Mouse (Mus musculus) ES-E14 (cell line): ENCODE measurements around the gene Shisa9. TPM values are rescaled to one million over a fixed set of nuclear protein-coding genes. Genes with fewer than 3 reads are reported as not detected.

Source experiments
- DNase-seq: peaks from one replicate; pipeline ENCODE4 v3.0.0-alpha.2; 2013; ENCODE audit warnings: low read depth, low spot score
- H3K27ac ChIP-seq: 2 replicates; pipeline ENCODE4 v1.5.1; 2012; ENCODE audit warnings: low read depth, mild to moderate bottlenecking, low read length, moderate library complexity, mixed read lengths; ENCODE audit not compliant: poor library complexity, insufficient read depth, severe bottlenecking
- H3K36me3 ChIP-seq: 2 replicates; pipeline ENCODE4 v1.6.1; 2012; ENCODE audit warnings: mild to moderate bottlenecking, low read length, moderate library complexity, mixed read lengths; ENCODE audit not compliant: control insufficient read depth, poor library complexity, insufficient read depth, severe bottlenecking
- H3K4me1 ChIP-seq, 2 experiments: fragments of 150-350 bp in 1 of 2; sonication (generic) in 1 of 2; 2 replicates each; pipeline ENCODE4 v1.6.1; 2012; ENCODE audit warnings: low read length in 2 of 2, mild to moderate bottlenecking in 1 of 2, mixed read lengths in 1 of 2; ENCODE audit not compliant: control insufficient read depth in 2 of 2, insufficient read depth in 2 of 2, poor library complexity in 1 of 2
- H3K4me3 ChIP-seq, 2 experiments: fragments of 150-350 bp in 1 of 2; sonication (generic) in 1 of 2; 2 replicates each; pipeline ENCODE4 v1.5.1; 2012; ENCODE audit warnings: low read length in 2 of 2, low read depth in 1 of 2, mild to moderate bottlenecking in 1 of 2, mixed read lengths in 1 of 2; ENCODE audit not compliant: insufficient read depth in 1 of 2, poor library complexity in 1 of 2, severe bottlenecking in 1 of 2
- H3K9ac ChIP-seq: 2 replicates; pipeline ENCODE4 v1.6.1; 2012; ENCODE audit warnings: low read depth, mild to moderate bottlenecking, low read length, mixed read lengths; ENCODE audit not compliant: poor library complexity, insufficient read depth, severe bottlenecking
- H3K9me3 ChIP-seq: fragments of 150-350 bp; sonication (generic); 2 replicates; pipeline ENCODE4 v1.6.1; 2012; ENCODE audit warnings: low read depth, mild to moderate bottlenecking, low read length; ENCODE audit not compliant: control insufficient read depth, insufficient read depth
- CHD2 ChIP-seq: IDR thresholded peaks from 2 replicates; pipeline ENCODE4 v1.6.1; 2014; ENCODE audit warnings: mild to moderate bottlenecking, low read depth, low read length, inconsistent platforms
- HCFC1 ChIP-seq: IDR thresholded peaks from 2 replicates; pipeline ENCODE4 v1.6.1; 2012; ENCODE audit warnings: low read length, inconsistent platforms, borderline replicate concordance; ENCODE audit not compliant: insufficient read depth
- MAFK ChIP-seq: IDR thresholded peaks from 2 replicates; pipeline ENCODE4 v1.6.1; 2014; ENCODE audit warnings: mild to moderate bottlenecking, low read depth, low read length, inconsistent platforms; ENCODE audit not compliant: insufficient read depth
- ZC3H11A ChIP-seq: IDR thresholded peaks from 2 replicates; pipeline ENCODE4 v1.6.1; 2012; ENCODE audit warnings: low read depth, mild to moderate bottlenecking, inconsistent platforms, low read length, borderline replicate concordance
- ZNF384 ChIP-seq: IDR thresholded peaks from 2 replicates; pipeline ENCODE4 v1.6.1; 2012; ENCODE audit warnings: low read depth, low read length, inconsistent platforms
- in situ Hi-C, 2 experiments: fragments of 600-800 bp; cut with MboI; formaldehyde crosslinking; loops; one replicate each; pipeline ENCODE4 v1.15.1; 2025; ENCODE audit warnings: low sequenced_read_pairs in 2 of 2, inconsistent platforms in 1 of 2; ENCODE audit not compliant: unreplicated experiment in 2 of 2
- total RNA-seq: library from RNA; depleted of rRNA; stranded (reverse); fragments of 300-350 nt; gene quantifications from 2 replicates; pipeline ENCODE4 v1.2.3, GENCODE M21; 2012

Shisa9 gene
- total RNA-seq, 1 experiment: not detected

- no peak overlapping the region for H3K9ac ChIP-seq
- no peaks in the 10 kb centered on the region for H3K36me3 ChIP-seq
- in situ Hi-C loops: no loop called here
- H3K4me1 ChIP-seq: no peaks in the 10 kb centered on the region
- TF ChIP-seq ZNF384 (no peak), CHD2 (no peak), HCFC1 (no peak), MAFK (no peak), ZC3H11A (no peak)
- no peak for DNase-seq
- H3K27ac ChIP-seq: no peak overlapping the region
- H3K4me3 ChIP-seq: no peak overlapping the region
- no peaks in the 10 kb centered on the region for H3K9me3 ChIP-seq
These were observed 168.1 kb downstream of the Shisa9 start for GRCm38 (mm10) chr16:12151986-12152385.

GRCm38 (mm10) chr16:12154476-12154875 is 170.6 kb downstream of the Shisa9 start:
- no peak overlapping the region for H3K27ac ChIP-seq
- DNase-seq: no peak
- no peak overlapping the region for H3K9ac ChIP-seq
- in situ Hi-C loops: no loop called here
- TF ChIP-seq ZNF384 (no peak), ZC3H11A (no peak), MAFK (no peak), HCFC1 (no peak)
- H3K4me3 ChIP-seq: no peak overlapping the region
- H3K36me3 ChIP-seq: no peaks in the 10 kb centered on the region
- H3K9me3 ChIP-seq: no peaks in the 10 kb centered on the region
- no peaks in the 10 kb centered on the region for H3K4me1 ChIP-seq

- no peak overlapping the region for H3K27ac ChIP-seq
- no peak overlapping the region for H3K4me3 ChIP-seq
- in situ Hi-C loops: no loop called here
- no peaks in the 10 kb centered on the region for H3K4me1 ChIP-seq
- no peak for DNase-seq
- no peak for TF ChIP-seq ZC3H11A
- no peak for TF ChIP-seq MAFK
- no peak overlapping the region for H3K9ac ChIP-seq
- H3K9me3 ChIP-seq: no peaks in the 10 kb centered on the region
- no peaks in the 10 kb centered on the region for H3K36me3 ChIP-seq
These were observed 189.6 kb downstream of the Shisa9 start for GRCm38 (mm10) chr16:12173482-12174041.

GRCm38 (mm10) chr16:12178031-12178430 is 194.1 kb downstream of the Shisa9 start:
- in situ Hi-C loops: no loop called here
- Histone ChIP-seq H3K9ac (no peak overlapping the region), H3K36me3 (no peaks in the 10 kb centered on the region), H3K4me3 (no peak overlapping the region), H3K9me3 (no peaks in the 10 kb centered on the region), H3K27ac (no peak overlapping the region), H3K4me1 (no peaks in the 10 kb centered on the region)
- DNase-seq: no peak
- TF ChIP-seq CHD2 (no peak), HCFC1 (no peak), MAFK (no peak), ZC3H11A (no peak), ZNF384 (no peak)

- in situ Hi-C loops: no loop called here
- no peak for TF ChIP-seq ZNF384
- no peak for TF ChIP-seq MAFK
- TF ChIP-seq CHD2: no peak
- TF ChIP-seq HCFC1: no peak
- TF ChIP-seq ZC3H11A: no peak
- Histone ChIP-seq H3K4me3 (no peak overlapping the region), H3K36me3 (no peaks in the 10 kb centered on the region), H3K4me1 (no peaks in the 10 kb centered on the region), H3K9me3 (no peaks in the 10 kb centered on the region), H3K9ac (no peak overlapping the region), H3K27ac (no peak overlapping the region)
- no peak for DNase-seq
These were observed 205.8 kb downstream of the Shisa9 start for GRCm38 (mm10) chr16:12189739-12190138.
